Mouse (Mus musculus) adrenal gland, postnatal 14 days (tissue): ENCODE data around the gene Gm2174. TPM values are rescaled to one million over a fixed set of nuclear protein-coding genes. Genes with fewer than 3 reads are reported as not detected.
A peak's percentile ranks its signal among the peaks of the same experiment; 100 is the strongest.

Source experiments
- DNase-seq: peaks from one replicate; pipeline ENCODE4 v3.0.0; 2021; ENCODE audit warnings: mixed read lengths
- long read RNA-seq, 2 experiments: library from polyadenylated mRNA; stranded (forward); transcript quantifications; one replicate each; pipeline ENCODE4 v2.0.0; 2021
- total RNA-seq: library from RNA; stranded (reverse); gene quantifications from 2 replicates; pipeline ENCODE4 v1.2.3, GENCODE M21; 2021

Gene Gm2174
- total RNA-seq, result not detected in 2 replicates
- long read RNA-seq, experiment 1, result 0 reads
- long read RNA-seq, experiment 2, result 0 reads

DNA sequence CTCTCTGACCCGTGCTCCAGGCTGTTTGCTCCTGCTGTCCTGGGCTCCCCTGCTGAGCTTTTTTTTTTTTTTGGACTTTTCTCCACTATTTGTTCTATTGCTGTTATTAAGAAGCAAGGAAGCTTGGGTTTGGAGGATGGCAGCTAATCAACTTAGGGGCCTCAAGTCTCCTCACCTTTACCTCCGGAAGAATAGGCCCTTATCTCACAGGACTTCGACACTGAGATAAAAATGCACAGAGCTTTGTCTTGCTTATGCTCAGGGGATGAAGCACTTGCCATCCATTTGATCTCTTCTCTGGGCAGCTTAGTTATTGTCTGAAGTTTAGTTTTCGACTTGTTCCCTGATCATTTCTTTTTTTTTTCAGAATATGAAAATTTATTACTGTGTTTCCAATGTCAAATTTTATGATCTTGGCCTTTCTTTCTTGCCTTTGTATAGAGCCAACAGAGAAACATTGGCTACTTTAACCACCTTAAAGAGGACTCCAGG is at the start of gene Gm2174:
TSS of gene Gm2174 (plus strand) at position 442 of the 492 bp plus-strand sequence.
- no peak for DNase-seq

GRCm38 (mm10) chrX:56404646-56405045 is 43.1 kb upstream of the Gm2174 start:
- no peak for DNase-seq

DNA sequence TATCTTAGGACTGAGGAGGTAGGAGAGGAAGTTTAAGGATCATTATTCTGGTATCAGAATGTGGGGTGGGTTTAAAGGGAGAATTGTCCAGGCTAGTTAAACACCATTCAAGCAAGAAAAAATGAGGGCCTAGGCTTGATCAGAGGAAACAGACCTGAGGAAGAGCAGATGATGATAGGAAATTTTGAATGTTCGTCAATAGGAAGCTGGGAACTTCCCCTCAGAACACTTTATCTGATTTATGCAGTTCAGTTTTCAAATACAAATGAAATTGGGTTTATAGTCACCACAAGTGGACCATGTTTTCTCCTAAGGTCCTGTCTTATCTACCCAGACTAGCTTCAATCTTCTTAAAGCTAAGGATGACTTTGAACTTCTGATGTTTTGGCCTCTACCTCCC is 42.3 kb upstream of the Gm2174 start:
- DNase-seq, result no peak

- no peak for DNase-seq
Observed at GRCm38 (mm10) chrX:56406128-56406527, 41.6 kb upstream of the Gm2174 start.

- no peak for DNase-seq
Observed at GRCm38 (mm10) chrX:56416277-56416676, 31.5 kb upstream of the Gm2174 start.

DNA sequence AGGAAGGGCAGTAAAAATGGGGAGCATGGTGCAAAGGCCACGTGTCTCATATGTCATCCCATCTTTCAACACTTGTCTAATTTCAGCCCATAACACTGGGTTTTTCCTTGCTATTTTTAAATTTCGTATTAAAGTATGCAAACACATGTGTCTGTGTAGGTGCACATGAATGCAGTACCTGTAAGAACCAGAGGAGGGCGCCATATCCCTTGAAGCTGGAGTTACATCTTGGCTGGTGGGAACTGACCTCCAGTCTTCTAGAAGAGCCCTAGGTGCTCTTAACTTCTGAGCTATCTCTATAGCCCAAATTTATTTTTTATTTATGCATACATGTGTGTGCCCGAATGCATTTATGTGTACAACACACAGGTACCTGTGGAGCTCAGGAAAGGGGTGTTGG is 30.2 kb upstream of the Gm2174 start:
- DNase-seq, result peak; percentile 9

GRCm38 (mm10) chrX:56430601-56431000 is 17.2 kb upstream of the Gm2174 start:
- DNase-seq, result no peak

DNA sequence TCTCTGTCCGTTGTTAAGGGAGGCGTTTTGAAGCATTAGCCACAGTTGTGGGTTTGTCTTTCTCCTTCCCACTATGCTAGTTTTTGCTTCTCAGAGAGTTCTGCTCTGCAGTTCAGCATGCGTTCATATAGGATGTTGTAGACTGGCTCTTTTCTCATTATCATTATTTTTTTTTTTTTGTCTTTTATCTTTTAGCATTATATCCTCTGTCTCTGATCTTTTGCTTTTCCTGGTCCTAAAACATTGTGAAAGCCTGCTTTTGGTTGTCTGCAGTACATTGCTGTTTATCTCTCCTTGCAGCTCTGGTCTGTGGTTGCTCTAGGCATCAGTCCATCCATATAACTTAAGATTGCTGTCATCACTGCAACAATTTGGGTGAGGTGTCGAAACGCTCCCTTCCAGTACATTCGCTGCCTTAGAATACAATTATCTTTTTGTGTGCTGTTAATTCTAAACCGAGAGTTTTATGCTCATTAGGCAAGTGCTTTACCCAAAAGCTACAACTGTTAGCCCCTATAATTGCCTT is 11.9 kb upstream of the Gm2174 start:
- DNase-seq, result no peak

DNA sequence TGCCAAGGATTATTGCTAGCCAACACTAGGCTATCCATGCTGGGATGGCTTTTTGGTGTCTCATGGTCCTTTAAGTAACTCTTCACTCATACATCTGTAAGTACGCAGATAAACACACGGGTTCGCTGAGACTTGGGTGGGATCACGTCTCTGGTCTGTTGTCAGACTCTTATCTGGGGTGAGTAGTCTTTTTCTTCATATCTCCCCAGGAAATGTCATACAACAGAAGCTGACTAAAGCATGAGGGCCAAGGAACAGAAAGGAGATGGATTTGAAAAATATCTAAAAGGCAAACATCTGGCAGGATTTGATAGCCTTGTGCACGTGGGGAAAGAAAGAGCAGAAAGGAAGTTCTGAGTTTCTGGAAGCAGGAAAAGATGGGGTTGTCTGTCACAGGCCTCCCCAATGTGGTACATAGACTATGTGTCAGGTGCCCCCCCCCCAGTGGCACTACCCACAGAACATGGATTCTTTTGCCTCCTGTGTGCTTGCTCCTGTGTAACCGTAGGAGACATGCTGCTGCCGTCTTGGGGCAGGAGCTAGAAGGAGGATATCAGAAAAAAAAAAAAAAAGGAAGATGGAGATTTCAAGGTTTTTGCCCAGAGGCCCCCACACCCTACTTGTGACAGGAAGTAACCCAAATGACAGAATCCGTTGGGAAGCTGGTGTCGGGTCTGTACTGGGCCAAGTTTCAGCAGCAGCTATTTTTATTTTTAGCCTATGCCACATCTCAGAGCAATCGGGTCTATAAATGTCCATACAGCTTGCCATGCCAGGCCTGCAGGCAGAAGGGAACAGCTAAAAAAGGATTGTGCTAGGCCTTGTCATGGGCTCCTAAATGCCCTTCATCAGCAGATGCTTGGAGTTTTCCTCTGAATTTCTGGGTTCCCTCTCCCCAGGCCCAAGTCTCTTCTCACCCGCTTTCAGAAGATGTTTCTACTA is 1.0 kb upstream of the Gm2174 start:
- no peak for DNase-seq

DNA sequence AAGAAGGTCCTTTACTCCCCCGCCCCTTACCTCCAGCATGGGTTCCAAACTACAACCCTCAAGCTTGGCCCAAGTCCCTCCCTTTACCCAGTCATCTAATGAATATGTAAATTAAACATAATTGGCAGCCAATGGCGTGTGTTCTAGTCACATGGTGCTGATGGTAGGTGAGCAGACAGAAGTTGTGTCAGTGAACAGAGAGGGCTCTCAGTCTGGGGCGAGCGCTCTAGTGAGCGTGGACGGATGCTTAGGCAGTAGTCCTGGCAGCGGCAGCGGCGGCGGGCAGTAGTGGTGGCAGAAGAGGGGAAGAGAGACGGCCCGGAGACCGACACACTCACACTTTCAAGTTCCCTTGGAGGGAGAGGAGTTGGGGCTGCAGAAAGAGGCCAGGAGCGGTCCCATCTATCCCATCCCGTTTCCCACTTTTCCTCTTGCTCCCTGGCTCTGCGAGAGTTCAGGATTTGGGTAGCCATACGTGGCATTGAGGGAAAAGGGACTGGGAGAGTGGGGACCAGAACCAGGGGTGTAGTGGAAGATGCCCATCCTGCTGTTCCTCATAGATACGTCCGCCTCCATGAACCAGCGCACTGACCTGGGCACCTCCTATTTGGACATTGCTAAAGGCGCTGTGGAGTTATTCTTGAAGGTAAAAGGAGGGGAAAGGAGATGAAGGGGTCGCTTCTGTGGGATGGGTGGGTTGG is 7.1 kb downstream of the Gm2174 start, which contains the start of gene Ints6l:
TSS of gene Ints6l (plus strand) at position 187 of the 701 bp plus-strand sequence.
- peak; percentile 79 for DNase-seq

DNA sequence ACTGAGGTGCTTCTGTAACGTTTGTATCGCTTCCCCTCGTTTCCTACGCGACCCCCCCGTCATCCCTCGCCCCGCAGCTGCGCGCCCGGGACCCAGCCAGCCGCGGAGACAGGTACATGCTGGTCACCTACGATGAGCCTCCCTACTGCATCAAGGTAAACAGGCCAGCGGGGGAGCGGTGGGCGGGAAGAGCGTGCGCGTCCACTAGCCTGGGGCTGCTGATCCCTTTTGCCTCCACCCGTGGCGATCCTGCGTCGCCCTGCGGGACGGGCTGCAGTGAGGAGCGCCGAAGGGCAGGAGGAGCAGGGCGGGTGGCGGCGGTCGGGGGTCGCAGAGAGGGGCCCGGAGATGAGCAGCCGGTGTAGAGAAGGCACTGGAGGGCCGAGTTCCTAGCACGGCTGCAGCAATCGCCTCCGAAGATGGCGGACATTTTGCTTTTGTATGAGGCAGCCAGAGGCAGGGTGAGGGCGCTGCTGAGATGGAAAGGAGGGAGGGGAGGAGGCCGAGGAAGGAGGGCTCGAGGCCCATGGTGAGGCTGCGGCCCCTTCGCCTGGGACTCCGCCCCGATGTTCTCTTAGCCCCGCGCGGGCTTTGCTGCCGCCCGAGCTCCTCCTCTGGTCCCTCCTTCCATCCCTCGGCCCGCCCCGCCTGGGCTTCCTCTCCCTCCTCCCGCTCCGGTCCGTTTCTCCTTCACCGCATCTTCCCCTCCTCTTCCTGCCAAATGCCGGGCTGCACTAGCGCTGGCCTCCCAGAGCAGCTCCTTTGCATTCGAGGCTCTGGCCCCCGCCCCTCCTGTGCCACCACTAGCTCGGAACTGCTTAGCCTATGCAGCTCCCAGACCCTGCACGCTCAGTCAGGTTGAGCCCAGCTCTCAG is 7.8 kb downstream of the Gm2174 start:
- DNase-seq, result peak; percentile 94

DNA sequence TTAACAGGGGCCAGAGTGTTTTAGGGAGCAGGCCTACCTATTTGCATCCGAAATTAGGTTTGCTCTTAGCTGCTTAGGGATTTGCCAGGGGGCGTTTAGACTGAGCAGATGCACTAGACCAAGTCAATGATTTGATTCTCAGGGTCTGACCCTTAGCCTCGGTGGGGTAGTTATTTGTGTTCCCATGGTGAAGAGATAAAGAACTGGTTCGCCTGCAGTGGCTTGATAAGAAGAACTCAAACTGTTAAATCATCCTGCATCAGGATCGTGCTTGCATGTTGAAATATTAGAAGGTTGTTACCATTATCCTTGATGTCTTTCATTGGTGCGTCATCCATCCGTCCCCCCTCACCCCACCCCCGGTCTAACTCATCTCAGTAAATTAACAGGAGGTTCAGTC is 8.6 kb downstream of the Gm2174 start:
- DNase-seq, result peak; percentile 44

GRCm38 (mm10) chrX:56462020-56462933 is 14.5 kb downstream of the Gm2174 start:
- peak; percentile 9 for DNase-seq

DNA sequence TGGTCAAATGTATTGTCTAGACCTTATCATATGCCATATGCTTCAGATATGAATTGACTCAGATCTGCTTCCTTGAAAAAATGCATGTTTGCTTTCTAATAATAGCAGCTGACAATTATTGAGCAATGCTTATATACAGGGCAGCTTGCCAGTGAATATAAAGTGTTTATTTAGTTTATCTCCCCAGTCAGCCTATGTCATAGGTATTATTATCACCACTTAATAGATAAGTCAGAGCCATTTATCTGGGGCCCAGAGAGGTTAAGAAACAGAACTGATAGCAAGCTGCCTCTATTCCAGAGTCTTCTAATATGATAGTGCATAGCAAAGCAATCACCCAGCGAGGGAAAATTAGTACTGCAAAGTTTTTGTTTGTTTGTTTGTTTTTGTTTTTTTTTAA is 17.1 kb downstream of the Gm2174 start:
- no peak for DNase-seq

DNA sequence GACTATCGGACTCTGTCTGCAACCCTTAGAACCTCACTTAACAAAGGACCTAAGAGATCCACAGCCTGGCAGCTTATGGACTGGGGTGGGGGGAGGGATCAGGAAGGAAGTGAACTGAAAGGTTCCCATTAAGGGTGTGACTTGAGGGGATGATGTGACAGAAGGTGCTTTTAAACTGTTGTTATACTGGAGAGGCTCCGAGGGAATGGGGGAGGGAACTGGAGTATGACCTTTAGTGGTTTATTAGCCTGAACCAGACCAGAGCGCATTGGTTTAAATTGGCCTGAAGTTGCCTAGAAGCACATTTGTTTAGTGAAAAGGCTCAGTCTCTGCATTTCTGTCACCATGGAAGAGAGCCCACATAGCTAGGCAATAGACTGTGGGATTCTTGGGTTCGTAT is 19.9 kb downstream of the Gm2174 start:
- DNase-seq, result no peak

- no peak for DNase-seq
Observed at GRCm38 (mm10) chrX:56468422-56468821, 20.7 kb downstream of the Gm2174 start.

DNA sequence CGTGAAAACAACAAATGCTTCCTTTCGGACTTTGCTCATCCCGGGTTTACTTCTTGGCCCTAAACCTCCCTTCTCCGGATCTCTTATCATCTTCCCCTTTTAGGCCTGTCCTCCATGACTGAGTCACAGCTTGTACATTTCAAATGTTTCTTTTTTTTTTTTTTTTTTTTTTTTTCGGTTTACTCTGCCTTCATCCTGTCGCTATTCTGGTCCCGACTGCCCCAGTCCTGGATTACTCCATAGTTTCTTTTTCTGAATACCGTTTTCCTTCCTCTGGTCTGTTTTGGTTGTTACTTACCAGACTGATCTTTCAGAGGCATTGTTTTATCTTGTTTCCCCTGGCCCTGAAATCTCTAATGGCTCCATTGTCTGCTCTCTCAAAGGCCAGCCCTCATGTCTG is 26.3 kb downstream of the Gm2174 start:
- no peak for DNase-seq

DNA sequence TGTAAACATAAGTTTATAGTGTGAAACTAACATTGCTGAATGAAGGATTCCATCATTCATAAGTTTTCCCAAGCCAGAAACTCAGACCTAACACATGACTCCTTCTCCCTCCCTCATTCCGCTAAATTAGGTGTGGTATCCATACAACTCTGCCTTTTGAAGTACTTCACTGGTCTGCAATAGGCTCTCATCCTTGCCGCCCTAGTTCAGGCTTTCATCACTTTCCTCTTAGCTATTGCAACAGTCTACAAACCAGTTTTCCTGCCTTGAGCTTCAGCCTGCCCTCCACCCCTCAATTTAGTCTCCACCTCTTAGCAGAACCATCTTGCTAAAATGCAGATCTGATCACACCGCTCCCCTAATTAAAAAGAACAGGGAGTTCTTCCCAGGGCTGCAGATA is 29.8 kb downstream of the Gm2174 start:
- DNase-seq, result no peak

- DNase-seq, result no peak
Observed at GRCm38 (mm10) chrX:56481906-56482305, 34.1 kb downstream of the Gm2174 start.

DNA sequence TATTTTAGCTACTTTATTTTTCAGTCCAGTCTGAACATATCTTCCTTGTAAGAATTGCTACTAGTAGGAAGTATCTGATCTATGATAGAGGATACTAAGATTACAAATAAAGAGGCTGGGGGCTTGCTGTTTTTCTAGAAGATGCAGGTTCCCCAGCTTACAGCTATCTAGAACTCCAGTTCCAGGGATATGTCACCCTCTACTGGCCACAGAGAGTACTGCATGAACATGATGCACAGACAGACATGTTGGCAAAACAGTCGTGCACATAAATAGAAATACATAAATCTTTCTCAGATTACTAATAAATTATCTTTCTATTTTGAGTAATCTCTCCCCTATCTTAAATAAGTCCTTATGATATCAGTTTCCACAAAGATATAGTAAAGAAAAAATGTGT is 42.0 kb downstream of the Gm2174 start:
- peak; percentile 78 for DNase-seq

- peak; percentile 64 for DNase-seq
Observed at GRCm38 (mm10) chrX:56497241-56497640, 49.5 kb downstream of the Gm2174 start.
